Mouse (Mus musculus) gastrocnemius, adult 8-10 months (tissue): Measurements from ENCODE around the gene Cyren. TPM values are rescaled to one million over a fixed set of nuclear protein-coding genes. Genes with fewer than 3 reads are reported as not detected.

Experiments used
- DNase-seq, 2 experiments: peaks; one replicate each; pipeline ENCODE4 v3.0.0; 2022; ENCODE audit warnings: low spot score in 2 of 2
- total RNA-seq, 4 experiments: library from RNA; stranded (reverse); gene quantifications; 2 replicates each; pipeline ENCODE4 v1.2.4; 2022

The Cyren gene
- total RNA-seq, result 1 to 10 TPM; 2.4 to 3.3 (median 2.7) TPM

- DNase-seq, result peak; percentile 87 to 91
Observed at GRCm38 (mm10) chr6:34877509-34878321, at the start of gene Cyren. TSS of gene Cyren (minus strand) at chr6:34878060.

- no peak for DNase-seq
Observed at GRCm38 (mm10) chr6:34927594-34927993, 49.7 kb upstream of the Cyren start.

GRCm38 (mm10) chr6:34927156-34927555 is 49.3 kb upstream of the Cyren start:
- peak; percentile 52 to 64 for DNase-seq

GRCm38 (mm10) chr6:34921941-34922340 is 44.1 kb upstream of the Cyren start:
- no peak for DNase-seq

- no peak for DNase-seq
Observed at GRCm38 (mm10) chr6:34920631-34921030, 42.8 kb upstream of the Cyren start.

- DNase-seq, result no peak
Observed at GRCm38 (mm10) chr6:34919956-34920355, 42.1 kb upstream of the Cyren start, which contains the start of gene Stra8. TSS of gene Stra8 (plus strand) at chr6:34920163.

GRCm38 (mm10) chr6:34919146-34919545 is 41.3 kb upstream of the Cyren start:
- DNase-seq, result no peak

- DNase-seq, result no peak
Observed at GRCm38 (mm10) chr6:34914462-34914861, 36.6 kb upstream of the Cyren start.

GRCm38 (mm10) chr6:34913341-34914040 is 35.6 kb upstream of the Cyren start:
- no peak for DNase-seq

GRCm38 (mm10) chr6:34910371-34911219 is 32.7 kb upstream of the Cyren start, which contains the start of gene Wdr91:
TSS of gene Wdr91 (minus strand) at chr6:34910876.
- peak; percentile 89 to 90 for DNase-seq

GRCm38 (mm10) chr6:34909631-34910345 is 31.9 kb upstream of the Cyren start:
- DNase-seq, result no peak

GRCm38 (mm10) chr6:34907696-34908260 is 29.9 kb upstream of the Cyren start:
- DNase-seq, result no peak

- no peak for DNase-seq
Observed at GRCm38 (mm10) chr6:34907121-34907614, 29.3 kb upstream of the Cyren start.

- no peak for DNase-seq
Observed at GRCm38 (mm10) chr6:34906661-34907060, 28.8 kb upstream of the Cyren start.

- DNase-seq, result no peak
Observed at GRCm38 (mm10) chr6:34906125-34906524, 28.3 kb upstream of the Cyren start.

- DNase-seq, result no peak
Observed at GRCm38 (mm10) chr6:34904361-34904760, 26.5 kb upstream of the Cyren start.

- DNase-seq, result no peak
Observed at GRCm38 (mm10) chr6:34903851-34904250, 26.0 kb upstream of the Cyren start.

- no peak for DNase-seq
Observed at GRCm38 (mm10) chr6:34903441-34903840, 25.6 kb upstream of the Cyren start.

- no peak for DNase-seq
Observed at GRCm38 (mm10) chr6:34902578-34902977, 24.7 kb upstream of the Cyren start.

- no peak for DNase-seq
Observed at GRCm38 (mm10) chr6:34901911-34902444, 24.1 kb upstream of the Cyren start.
